Comparison of ENCODE assay signal across 8 mouse cellular contexts in genomic region chr2:26389154-26389690, GRCm38 (mm10). TPM values are rescaled to one million over a fixed set of nuclear protein-coding genes. Genes with fewer than 3 reads are reported as not detected.
A peak's percentile ranks its signal among the peaks of the same experiment; 100 is the strongest.
DNase-seq lines count a peak whose midpoint lies in the region; ATAC-seq lines count a peak whose summit lies in the region.

Gene Entr1 (minus strand): TSS chr2:26389316.
Gene Pmpca (plus strand): TSS chr2:26389339.

- peak; percentile 88 for ATAC-seq in granulocyte monocyte progenitor cell, adult 5-6 weeks (replicated peaks; ENCODE audit: poor library complexity, severe bottlenecking)
- peak; percentile 84 for ATAC-seq in limb, embryonic 12.5 days (ENCODE audit: insufficient number of reproducible peaks, insufficient read depth, low FRiP score, low TSS enrichment, low read depth)
- peak; percentile 91 for ATAC-seq in midbrain, embryonic 14.5 days (ENCODE audit: low FRiP score, low TSS enrichment)

- under 1% methylated on average over 60 of the region's 60 CpGs for WGBS in embryonic facial prominence, embryonic 10.5 days
- WGBS in limb, embryonic 12.5 days = under 1% methylated on average over 56 of the region's 60 CpGs
- WGBS in midbrain, embryonic 14.5 days = under 1% methylated on average over 60 of the region's 60 CpGs

- no peaks in the 10 kb centered on the region for H3K9me3 ChIP-seq in embryonic facial prominence, embryonic 10.5 days
- H3K9me3 ChIP-seq in limb, embryonic 12.5 days = no peaks in the 10 kb centered on the region
- H3K9me3 ChIP-seq in midbrain, embryonic 14.5 days (ENCODE audit: control insufficient read depth, low read length) = no peaks in the 10 kb centered on the region

- H3K4me1 ChIP-seq in embryonic facial prominence, embryonic 10.5 days = peaks cover 24% of the 10 kb centered on the region
- peaks cover 19% of the 10 kb centered on the region for H3K4me1 ChIP-seq in limb, embryonic 12.5 days (replicated peaks)
- H3K4me1 ChIP-seq in midbrain, embryonic 14.5 days (ENCODE audit: control insufficient read depth, insufficient read depth, low read length) = peaks cover 12% of the 10 kb centered on the region

- H3K36me3 ChIP-seq in embryonic facial prominence, embryonic 10.5 days (replicated peaks) = peaks cover 80% of the 10 kb centered on the region
- H3K36me3 ChIP-seq in limb, embryonic 12.5 days = peaks cover 76% of the 10 kb centered on the region
- peaks cover 77% of the 10 kb centered on the region for H3K36me3 ChIP-seq in midbrain, embryonic 14.5 days (ENCODE audit: control insufficient read depth, insufficient read depth, low read length)

- DNase-seq in 3134 (ENCODE audit: extremely low read depth, insufficient read length, low spot score) = peak; percentile 83
- DNase-seq in adrenal gland, postnatal 14 days = peak; percentile 92
- DNase-seq in embryonic facial prominence, embryonic 10.5 days (ENCODE audit: low spot score) = peak; percentile 90
- DNase-seq in kidney, adult 11 months = peak; percentile 70
- peak; percentile 96 for DNase-seq in midbrain, embryonic 14.5 days
- DNase-seq in spleen, adult 18-20 months = peak; percentile 71 to 82

- peak within 1 kb of the TSS; percentile 97 for H3K4me2 ChIP-seq in limb, embryonic 12.5 days
- H3K4me2 ChIP-seq in midbrain, embryonic 14.5 days (ENCODE audit: low read length) = peak within 1 kb of the TSS; percentile 98

- H3K4me3 ChIP-seq in embryonic facial prominence, embryonic 10.5 days = peak within 1 kb of the TSS; percentile 98
- peak within 1 kb of the TSS; percentile 94 for H3K4me3 ChIP-seq in limb, embryonic 12.5 days (replicated peaks)
- H3K4me3 ChIP-seq in midbrain, embryonic 14.5 days (replicated peaks; ENCODE audit: low read depth, low read length) = peak within 1 kb of the TSS; percentile 97

- H3K27me3 ChIP-seq in embryonic facial prominence, embryonic 10.5 days (replicated peaks; ENCODE audit: low read depth, poor library complexity, severe bottlenecking) = no peaks in the 10 kb centered on the region
- no peaks in the 10 kb centered on the region for H3K27me3 ChIP-seq in limb, embryonic 12.5 days
- no peaks in the 10 kb centered on the region for H3K27me3 ChIP-seq in midbrain, embryonic 14.5 days (ENCODE audit: control insufficient read depth, insufficient read depth, low read length)

- peak within 1 kb of the TSS; percentile 90 for H3K9ac ChIP-seq in limb, embryonic 12.5 days (replicated peaks)
- peak within 1 kb of the TSS; percentile 92 for H3K9ac ChIP-seq in midbrain, embryonic 14.5 days (replicated peaks; ENCODE audit: low read length)

- H3K27ac ChIP-seq in embryonic facial prominence, embryonic 10.5 days (replicated peaks) = peak within 1 kb of the TSS; percentile 91
- peak within 1 kb of the TSS; percentile 76 for H3K27ac ChIP-seq in limb, embryonic 12.5 days
- peak within 1 kb of the TSS; percentile 77 for H3K27ac ChIP-seq in midbrain, embryonic 14.5 days (replicated peaks; ENCODE audit: low read depth, low read length)

RNA-seq across cellular contexts. Expression of gene Entr1, which starts in this region (rescaled TPM):
- total RNA-seq in adrenal gland, postnatal 14 days (2021) = 83.5 and 94.9 TPM in 2 replicates
- 133 and 137 TPM in 2 replicates for polyA plus RNA-seq in embryonic facial prominence, embryonic 10.5 days (2016; fragmentation: Nextera tagmentation; extraction: Ambion mirVana)
- 48.3 and 61.2 TPM in 2 replicates for total RNA-seq in granulocyte monocyte progenitor cell, adult 5-6 weeks (2014; fragmentation: Nextera tagmentation)
- 42.2 and 42.5 TPM in 2 replicates for total RNA-seq in granulocyte monocyte progenitor cell, adult 5-6 weeks (2017)
- 170 TPM in 2 replicates for polyA plus RNA-seq in limb, embryonic 12.5 days (2016; fragmentation: Nextera tagmentation; extraction: Ambion mirVana)
- 143 and 161 TPM in 2 replicates for polyA plus RNA-seq in midbrain, embryonic 14.5 days (2014; fragmentation: Nextera tagmentation; extraction: Ambion mirVana)

RNA-seq across cellular contexts. Expression of gene Pmpca, which starts in this region (rescaled TPM):
- total RNA-seq in adrenal gland, postnatal 14 days (2021) = 122 TPM in 2 replicates
- polyA plus RNA-seq in embryonic facial prominence, embryonic 10.5 days (2016; fragmentation: Nextera tagmentation; extraction: Ambion mirVana) = 144 and 151 TPM in 2 replicates
- 43.7 and 49.2 TPM in 2 replicates for total RNA-seq in granulocyte monocyte progenitor cell, adult 5-6 weeks (2014; fragmentation: Nextera tagmentation)
- 60.0 and 79.2 TPM in 2 replicates for total RNA-seq in granulocyte monocyte progenitor cell, adult 5-6 weeks (2017)
- polyA plus RNA-seq in limb, embryonic 12.5 days (2016; fragmentation: Nextera tagmentation; extraction: Ambion mirVana) = 116 TPM in 2 replicates
- polyA plus RNA-seq in midbrain, embryonic 14.5 days (2014; fragmentation: Nextera tagmentation; extraction: Ambion mirVana) = 68.0 and 80.9 TPM in 2 replicates

Comparison
In these comparisons a context has a peak if more than half of its experiments do, and no peak if none do; other contexts are left out.
1. Peak in every context shown above with its lines: DNase-seq, ATAC-seq, H3K4me3 ChIP-seq and H3K27ac ChIP-seq.